ENCODE assay signal across 10 mouse cellular contexts in genomic region chr9:89706906-89707305, GRCm38 (mm10). TPM values are rescaled to one million over a fixed set of nuclear protein-coding genes. Genes with fewer than 3 reads are reported as not detected.
DNase-seq lines count a peak whose midpoint lies in the region; TF ChIP-seq lines count a peak whose summit lies in the region.
"Had no signal": no experiment of that assay in that cellular context is flagged by ENCODE, and none has a peak within 500 bp of the region (broad histone marks: within the 10 kb centered on the region; RNA-seq: fewer than 3 reads in every experiment).

No protein-coding gene starts in this region.

- peaks cover 12% of the 10 kb centered on the region; the same call in 1 of the 2 replicates for H3K4me1 ChIP-seq in heart, embryonic 10.5 days
- H3K4me1 ChIP-seq in spleen, adult 2 months (ENCODE audit: control insufficient read depth, insufficient read depth, insufficient read length) = peaks cover 6% of the 10 kb centered on the region; the same call in 1 of the 2 replicates
- H3K4me1 ChIP-seq in cortical plate, adult 2 months (ENCODE audit: control insufficient read depth, insufficient read depth, low read length) = peaks cover 4% of the 10 kb centered on the region; the same call in 1 of the 2 replicates

- no peaks in the 10 kb centered on the region for H3K27me3 ChIP-seq in heart, embryonic 10.5 days (ENCODE audit: insufficient read depth, poor library complexity, severe bottlenecking)
- H3K27me3 ChIP-seq in spleen, adult 2 months (ENCODE audit: control insufficient read depth, insufficient read depth, low read length) = no peaks in the 10 kb centered on the region
- H3K27me3 ChIP-seq in splenic B cell, adult 2 months (ENCODE audit: control insufficient read depth, insufficient read depth, low read length, poor library complexity, severe bottlenecking) = no peaks in the 10 kb centered on the region
- H3K27me3 ChIP-seq: embryonic facial prominence, embryonic 13.5 days; limb, embryonic 12.5 days had no signal

- WGBS in heart, embryonic 10.5 days = 22% methylated on average over 4 of the region's 4 CpGs
- WGBS in spleen, adult 2 months = 25% methylated on average over 4 of the region's 4 CpGs

- H3K9me3 ChIP-seq in heart, embryonic 10.5 days = no peaks in the 10 kb centered on the region
- H3K9me3 ChIP-seq: embryonic facial prominence, embryonic 13.5 days; limb, embryonic 12.5 days had no signal

- peak; percentile 16 for DNase-seq in heart, postnatal 4 days
- no peak for DNase-seq in heart, embryonic 10.5 days (ENCODE audit: low spot score)
- DNase-seq in spleen, adult 2 months (ENCODE audit: low read depth in 1 of 2, low spot score in 2 of 2) = peak in 1 of 2 experiments; percentile 17
- DNase-seq in spleen, adult 12 weeks (ENCODE audit: low spot score) = no peak
- DNase-seq in splenic B cell, adult 2 months (ENCODE audit: low read depth, low spot score) = peak; percentile 61
- no peak for DNase-seq in layer of hippocampus, postnatal 36 days
- DNase-seq in urinary bladder, postnatal 10 days (ENCODE audit: low spot score) = no peak

- TF ChIP-seq CTCF in spleen, adult 2 months (IDR thresholded peaks at IDR 0.05; ENCODE audit: extremely low read depth, insufficient read depth, insufficient read length, insufficient replicate concordance) = peak; percentile 45; the same call in 1 of the 2 replicates
- peak; percentile 25; the same call in 1 of the 2 replicates for TF ChIP-seq CTCF in cortical plate, adult 2 months (IDR thresholded peaks at IDR 0.05; ENCODE audit: extremely low read depth, insufficient read depth, low read length)

- no peak overlapping the region for H3K27ac ChIP-seq in heart, embryonic 10.5 days
- no peak overlapping the region for H3K27ac ChIP-seq in spleen, adult 2 months (ENCODE audit: insufficient read depth, low read length)
- no peak overlapping the region for H3K27ac ChIP-seq in cortical plate, adult 2 months (ENCODE audit: insufficient read depth, low read length)
- H3K27ac ChIP-seq: embryonic facial prominence, embryonic 13.5 days; limb, embryonic 12.5 days had no signal

- H3K36me3 ChIP-seq in heart, embryonic 10.5 days = peaks cover 1% of the 10 kb centered on the region; the same call in 1 of the 2 replicates
- no peaks in the 10 kb centered on the region for H3K36me3 ChIP-seq in spleen, adult 2 months (ENCODE audit: control insufficient read depth, insufficient read depth, low read length)
- no peaks in the 10 kb centered on the region for H3K36me3 ChIP-seq in splenic B cell, adult 2 months (ENCODE audit: control insufficient read depth, insufficient read depth, low read length, poor library complexity, severe bottlenecking)

- TF ChIP-seq POLR2A in spleen, adult 2 months (IDR thresholded peaks at IDR 0.05; ENCODE audit: low read depth, low read length) = no peak
- TF ChIP-seq POLR2A in cortical plate, adult 2 months (IDR thresholded peaks at IDR 0.05; ENCODE audit: extremely low read depth, insufficient read depth, low read length) = no peak

- H3K4me3 ChIP-seq in heart, embryonic 10.5 days = no peak overlapping the region
- no peak overlapping the region for H3K4me3 ChIP-seq in spleen, adult 2 months (ENCODE audit: extremely low read depth, insufficient read depth, insufficient read length)
- H3K4me3 ChIP-seq in cortical plate, adult 2 months (ENCODE audit: insufficient read depth, low read length) = no peak overlapping the region
- H3K4me3 ChIP-seq: embryonic facial prominence, embryonic 13.5 days; limb, embryonic 12.5 days had no signal

RNA-seq across cellular contexts. Expression of gene Tmed3, which starts 2.0 kb away (rescaled TPM):
- total RNA-seq in heart, postnatal 4 days (2021) = 10 to 100 TPM; 35.4 to 36.2 TPM
- 64.7 and 64.9 TPM in 2 replicates for polyA plus RNA-seq in heart, embryonic 10.5 days (2016; fragmentation: Nextera tagmentation; extraction: Ambion mirVana)
- 38.5 and 43.9 TPM in 2 replicates for polyA plus RNA-seq in spleen, adult 2 months (2012; rRNA removed)
- 47.0 and 50.8 TPM in 2 replicates for polyA plus RNA-seq in cortical plate, adult 2 months (2012; rRNA removed)
- total RNA-seq in layer of hippocampus, postnatal 36 days (2021) = 10 to 100 TPM; 25.9 to 28.2 TPM

RNA-seq across cellular contexts. Expression of gene Ankrd34c, which starts 31.4 kb away (rescaled TPM):
- not detected for total RNA-seq in heart, postnatal 4 days (2021)
- not detected in 2 replicates for polyA plus RNA-seq in heart, embryonic 10.5 days (2016; fragmentation: Nextera tagmentation; extraction: Ambion mirVana)
- not detected in 2 replicates for polyA plus RNA-seq in spleen, adult 2 months (2012; rRNA removed)
- 7.5 and 7.6 TPM in 2 replicates for polyA plus RNA-seq in cortical plate, adult 2 months (2012; rRNA removed)
- 1 to 10 TPM; 1.0 to 1.4 TPM for total RNA-seq in layer of hippocampus, postnatal 36 days (2021)
- polyA plus RNA-seq: embryonic facial prominence, embryonic 13.5 days; limb, embryonic 12.5 days had no signal

Comparison
In these comparisons a context has a peak if more than half of its experiments do, and no peak if none do; other contexts are left out.
1. DNase-seq: peak in heart, postnatal 4 days (single experiment) and splenic B cell, adult 2 months (single experiment); none in heart, embryonic 10.5 days (single experiment), spleen, adult 12 weeks (single experiment), layer of hippocampus, postnatal 36 days (0 of 2) and urinary bladder, postnatal 10 days (single experiment).